Mouse (Mus musculus) Patski (cell line): ENCODE results near the gene Swsap1. TPM values are rescaled to one million over a fixed set of nuclear protein-coding genes. Genes with fewer than 3 reads are reported as not detected.
A peak's percentile ranks its signal among the peaks of the same experiment; 100 is the strongest.

ENCODE experiments used
- ATAC-seq: fragments of 100-300 bp; one replicate; pipeline ENCODE4 v1.8.0; 2021
- CTCF ChIA-PET: fragments of 350-600 bp; sonication (Branson Sonifier 250); formaldehyde crosslinking; loops from one replicate; lab custom pipeline; 2022; ENCODE audit warnings: inconsistent platforms; lab: Charles Lee
- POLR2A ChIA-PET: fragments of 350-600 bp; sonication (Branson Sonifier 250); formaldehyde crosslinking; loops from one replicate; lab custom pipeline; 2022; ENCODE audit warnings: antibody characterized with exemption, inconsistent platforms; lab: Charles Lee
- DNase-seq: peaks from one replicate; pipeline ENCODE4 v3.0.0-alpha.2; 2011; ENCODE audit warnings: low read depth, low spot score
- H3K27me3 ChIP-seq: fragments of 371-371 bp; one replicate; pipeline ENCODE4 v1.5.1; 2021
- CTCF ChIP-seq: fragments of 100-300 bp; IDR thresholded peaks from one replicate; pipeline ENCODE4 v1.5.1; 2021
- in situ Hi-C: fragments of 300-500 bp; cut with MboI; formaldehyde crosslinking; loops from 3 replicates; pipeline ENCODE4 v1.11.1; 2018; ENCODE audit warnings: low pct_unique_long_range_greater_than_20kb, mixed read lengths
- polyA plus RNA-seq: library from polyadenylated mRNA; unstranded; gene quantifications from one replicate; pipeline ENCODE4 v1.2.3, GENCODE M21; 2021

The Swsap1 gene
- polyA plus RNA-seq, result 14.0 TPM

GRCm38 (mm10) chr9:21955570-21956281 is at the start of gene Swsap1:
TSS of gene Swsap1 (plus strand) at chr9:21955755.
- peak; percentile 89 for DNase-seq
- peak; percentile 93 for ATAC-seq
- CTCF ChIA-PET, result interaction anchor here (1.0 to 1.4 kb wide), 2 partner anchors 42 to 46 kb away, joined by 3 to 4 read pairs; partner anchors contain the start of gene Ccdc151
- TF ChIP-seq CTCF, result no peak
- no peaks in the 10 kb centered on the region for H3K27me3 ChIP-seq
- POLR2A ChIA-PET, result interaction anchor here (1.5 kb wide), 1 partner anchor 30 kb away, joined by 3 read pairs; no protein-coding TSS in a partner anchor
- in situ Hi-C loops, result no loop called here

- ATAC-seq, result no peak
- H3K27me3 ChIP-seq, result no peaks in the 10 kb centered on the region
- in situ Hi-C loops, result no loop called here
- DNase-seq, result no peak
- no peak for TF ChIP-seq CTCF
- ChIA-PET CTCF (interaction anchor here (1.1 kb wide), 1 partner anchor 19 kb away, joined by 3 read pairs; the partner anchor contains the start of genes Ccdc159 and Tmem205), POLR2A (no interaction called here)
These were observed 47.3 kb upstream of the Swsap1 start for GRCm38 (mm10) chr9:21908216-21908615.

- ChIA-PET POLR2A (no interaction called here), CTCF (interaction anchor here (1.1 kb wide), 1 partner anchor 18 kb away, joined by 3 read pairs; the partner anchor contains the start of genes Ccdc159 and Tmem205)
- no peak for TF ChIP-seq CTCF
- H3K27me3 ChIP-seq, result no peaks in the 10 kb centered on the region
- in situ Hi-C loops, result no loop called here
- no peak for ATAC-seq
- no peak for DNase-seq
These were observed 45.9 kb upstream of the Swsap1 start for GRCm38 (mm10) chr9:21909474-21910223.

GRCm38 (mm10) chr9:21916851-21917492 is 38.6 kb upstream of the Swsap1 start:
- no peaks in the 10 kb centered on the region for H3K27me3 ChIP-seq
- POLR2A ChIA-PET, result no interaction called here
- no peak for DNase-seq
- in situ Hi-C loops, result no loop called here
- CTCF ChIA-PET, result no interaction called here
- TF ChIP-seq CTCF, result no peak
- no peak for ATAC-seq

GRCm38 (mm10) chr9:21917493-21918034 is 38.0 kb upstream of the Swsap1 start:
- no peak for TF ChIP-seq CTCF
- no peak for DNase-seq
- in situ Hi-C loops, result no loop called here
- CTCF ChIA-PET, result no interaction called here
- ATAC-seq, result peak; percentile 27
- no peaks in the 10 kb centered on the region for H3K27me3 ChIP-seq
- POLR2A ChIA-PET, result no interaction called here

- H3K27me3 ChIP-seq, result no peaks in the 10 kb centered on the region
- POLR2A ChIA-PET, result no interaction called here
These were observed 37.4 kb upstream of the Swsap1 start, which contains the start of gene Rab3d for GRCm38 (mm10) chr9:21918035-21918592. TSS of gene Rab3d (minus strand) at chr9:21918192.

GRCm38 (mm10) chr9:21918692-21919384 is 36.7 kb upstream of the Swsap1 start:
- POLR2A ChIA-PET, result no interaction called here
- DNase-seq (no peak), ATAC-seq (peak; percentile 6)
- TF ChIP-seq CTCF, result no peak
- in situ Hi-C loops, result no loop called here
- CTCF ChIA-PET, result no interaction called here
- H3K27me3 ChIP-seq, result no peaks in the 10 kb centered on the region

More at GRCm38 (mm10) chr9:21918035-21918592, 37.4 kb upstream of the Swsap1 start, which contains the start of gene Rab3d:
- CTCF ChIA-PET, result no interaction called here
- peak; percentile 39 for DNase-seq
- no peak for TF ChIP-seq CTCF
- in situ Hi-C loops, result no loop called here
- ATAC-seq, result peak; percentile 82

GRCm38 (mm10) chr9:21923036-21923435 is 32.5 kb upstream of the Swsap1 start:
- TF ChIP-seq CTCF, result no peak
- ChIA-PET CTCF (no interaction called here), POLR2A (no interaction called here)
- ATAC-seq, result no peak
- in situ Hi-C loops, result no loop called here
- DNase-seq, result no peak
- no peaks in the 10 kb centered on the region for H3K27me3 ChIP-seq

GRCm38 (mm10) chr9:21923490-21924098 is 32.0 kb upstream of the Swsap1 start:
- no peaks in the 10 kb centered on the region for H3K27me3 ChIP-seq
- ChIA-PET POLR2A (no interaction called here), CTCF (no interaction called here)
- no peak for DNase-seq
- TF ChIP-seq CTCF, result no peak
- no peak for ATAC-seq
- in situ Hi-C loops, result no loop called here
